Mouse (Mus musculus): Measurements from ENCODE around the gene Snx13. TPM values are rescaled to one million over a fixed set of nuclear protein-coding genes. Genes with fewer than 3 reads are reported as not detected.

Snx13 gene
- polyA plus RNA-seq, 1 experiment from 2014 or later = 23.0 TPM

DNA sequence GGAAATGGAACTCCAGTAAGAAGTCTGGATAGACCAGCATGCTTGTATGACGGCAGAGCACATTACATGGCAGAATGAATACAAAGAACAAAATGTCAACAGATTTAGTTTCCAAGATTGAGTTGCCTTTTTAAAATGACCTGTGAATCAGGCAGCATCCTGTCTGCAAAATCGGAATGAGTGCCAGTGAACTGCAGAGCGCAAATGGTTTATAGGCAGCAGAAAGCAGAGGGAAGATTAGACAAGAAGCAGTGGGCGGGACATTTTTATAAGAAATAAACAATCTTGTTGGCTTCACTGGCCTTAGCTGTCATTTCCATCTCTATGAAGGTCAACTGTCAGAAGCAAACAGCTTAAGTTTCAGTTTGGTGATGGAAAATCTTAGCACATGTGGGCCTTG, 106.2 kb downstream of the Snx13 start:
- Histone ChIP-seq H3K27ac (replicated peaks) (no peak overlapping the region), H3K36me3 (no peaks in the 10 kb centered on the region), H3K4me2 (replicated peaks) (no peak overlapping the region), H3K9me3 (replicated peaks) (no peaks in the 10 kb centered on the region), H3K9ac (no peak overlapping the region), H3K4me1 (no peaks in the 10 kb centered on the region), H3K27me3 (no peaks in the 10 kb centered on the region), H3K4me3 (replicated peaks) (no peak overlapping the region)
- WGBS = 84% methylated on average over 4 of the region's 4 CpGs
- no peak for ATAC-seq (ENCODE audit: insufficient number of reproducible peaks, low FRiP score, low TSS enrichment, low read depth)

DNA sequence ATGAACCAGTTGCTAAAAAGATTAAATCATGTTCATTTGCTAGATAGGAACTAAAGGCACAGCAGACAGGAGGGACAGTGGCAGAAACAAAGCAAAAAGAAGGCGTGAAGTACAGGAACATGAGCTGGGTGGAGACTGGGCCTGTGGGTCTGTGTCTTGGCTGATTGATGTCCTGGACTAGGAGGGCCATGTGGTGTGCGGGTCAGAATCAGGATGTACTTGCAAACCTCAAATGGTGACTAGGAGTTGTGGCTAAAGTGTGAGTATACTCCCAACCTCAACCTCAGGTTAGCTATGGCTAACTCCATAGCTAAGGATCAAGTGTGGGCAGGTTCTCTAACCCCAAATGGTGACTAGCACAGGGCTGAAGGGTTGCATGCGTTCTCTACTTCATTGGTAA, 107.2 kb downstream of the Snx13 start:
- H3K4me2 ChIP-seq (replicated peaks) = no peak overlapping the region
- H3K9ac ChIP-seq = no peak overlapping the region
- no peak overlapping the region for H3K4me3 ChIP-seq (replicated peaks)
- no peaks in the 10 kb centered on the region for H3K27me3 ChIP-seq
- WGBS = 67% methylated on average over 3 of the region's 3 CpGs
- no peaks in the 10 kb centered on the region for H3K4me1 ChIP-seq
- H3K27ac ChIP-seq (replicated peaks) = no peak overlapping the region
- H3K36me3 ChIP-seq = no peaks in the 10 kb centered on the region
- no peaks in the 10 kb centered on the region for H3K9me3 ChIP-seq (replicated peaks)
- no peak for ATAC-seq (ENCODE audit: insufficient number of reproducible peaks, low FRiP score, low TSS enrichment, low read depth)

DNA sequence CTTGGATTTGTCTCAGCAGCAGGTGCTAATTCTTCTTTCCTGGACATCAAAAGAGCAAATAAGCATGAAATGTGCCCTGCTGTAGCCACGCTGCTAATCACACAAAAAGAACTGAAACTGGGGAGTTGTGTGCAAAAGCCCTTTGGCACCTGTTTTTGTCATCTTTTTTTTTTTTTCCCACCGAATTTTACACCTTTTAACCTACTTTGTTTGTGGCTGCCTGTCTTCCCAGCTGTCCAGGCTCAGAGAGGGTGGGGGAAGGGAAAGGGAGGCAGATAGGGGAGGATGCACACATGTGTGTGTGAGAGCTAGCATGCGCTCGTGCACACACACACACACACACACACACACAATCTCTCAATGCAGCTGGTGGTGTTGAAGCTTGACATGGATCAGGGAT, 110.3 kb downstream of the Snx13 start:
- H3K27me3 ChIP-seq = no peaks in the 10 kb centered on the region
- H3K9ac ChIP-seq = no peak overlapping the region
- H3K4me3 ChIP-seq (replicated peaks) = no peak overlapping the region
- H3K36me3 ChIP-seq = no peaks in the 10 kb centered on the region
- no peaks in the 10 kb centered on the region for H3K4me1 ChIP-seq
- H3K4me2 ChIP-seq (replicated peaks) = no peak overlapping the region
- 70% methylated on average over 4 of the region's 4 CpGs for WGBS
- no peaks in the 10 kb centered on the region for H3K9me3 ChIP-seq (replicated peaks)
- no peak overlapping the region for H3K27ac ChIP-seq (replicated peaks)
- ATAC-seq (ENCODE audit: insufficient number of reproducible peaks, low FRiP score, low TSS enrichment, low read depth) = no peak

DNA sequence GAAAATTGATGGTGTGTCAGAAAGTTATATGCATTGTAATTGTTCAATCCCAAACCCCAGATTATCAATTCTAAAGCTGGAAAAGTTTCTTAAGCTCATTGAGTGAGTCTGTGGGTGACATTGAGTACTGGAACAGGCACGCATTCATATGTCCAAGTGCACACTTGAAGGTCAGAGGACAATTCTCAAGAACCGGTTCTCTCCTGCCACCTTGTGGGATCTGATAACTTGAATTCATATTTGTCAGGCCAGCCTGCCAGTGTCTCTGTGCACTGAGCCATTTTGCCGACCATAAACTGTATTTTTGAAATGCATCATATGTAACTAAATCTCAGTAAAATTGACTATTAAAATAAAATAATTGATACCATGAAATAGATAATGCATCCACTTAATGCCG, 114.7 kb downstream of the Snx13 start:
- H3K4me1 ChIP-seq = no peaks in the 10 kb centered on the region
- H3K9ac ChIP-seq = no peak overlapping the region
- no peak overlapping the region for H3K27ac ChIP-seq (replicated peaks)
- ATAC-seq (ENCODE audit: insufficient number of reproducible peaks, low FRiP score, low TSS enrichment, low read depth) = no peak
- no peaks in the 10 kb centered on the region for H3K9me3 ChIP-seq (replicated peaks)
- H3K36me3 ChIP-seq = no peaks in the 10 kb centered on the region
- H3K4me3 ChIP-seq (replicated peaks) = no peak overlapping the region
- H3K4me2 ChIP-seq (replicated peaks) = no peak overlapping the region
- WGBS = 70% methylated on average over 4 of the region's 4 CpGs
- H3K27me3 ChIP-seq = no peaks in the 10 kb centered on the region

DNA sequence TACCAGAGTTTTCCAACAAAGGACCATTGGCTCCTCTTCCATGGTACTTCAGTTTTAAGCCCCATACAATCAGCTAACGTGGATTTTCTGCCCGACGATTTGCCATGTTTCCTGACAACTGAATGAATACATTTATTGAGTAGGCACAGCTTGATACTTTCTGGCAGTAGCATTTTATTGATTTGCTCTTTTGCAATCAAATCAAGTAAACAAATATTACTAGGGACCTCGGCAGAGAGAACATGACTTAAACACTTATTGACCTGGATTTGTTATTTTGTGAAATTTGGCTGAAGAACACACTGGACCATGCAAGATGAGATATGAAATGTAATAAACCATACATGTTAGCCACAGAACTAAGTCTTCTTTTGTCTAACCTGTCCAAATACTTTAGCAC, 123.3 kb downstream of the Snx13 start:
- H3K9me3 ChIP-seq (replicated peaks) = no peaks in the 10 kb centered on the region
- ATAC-seq (ENCODE audit: insufficient number of reproducible peaks, low FRiP score, low TSS enrichment, low read depth) = no peak
- H3K36me3 ChIP-seq = no peaks in the 10 kb centered on the region
- WGBS = 68% methylated on average over 4 of the region's 4 CpGs
- H3K27me3 ChIP-seq = no peaks in the 10 kb centered on the region; the same call in 1 of the 2 replicates
- 0 out of 2 replicates have a peak, but pooled peaks cover 3% of the 10 kb centered on the region for H3K4me1 ChIP-seq
- H3K27ac ChIP-seq (replicated peaks) = no peak overlapping the region
- no peak overlapping the region for H3K4me2 ChIP-seq (replicated peaks)
- H3K9ac ChIP-seq = no peak overlapping the region
- no peak overlapping the region for H3K4me3 ChIP-seq (replicated peaks)

DNA sequence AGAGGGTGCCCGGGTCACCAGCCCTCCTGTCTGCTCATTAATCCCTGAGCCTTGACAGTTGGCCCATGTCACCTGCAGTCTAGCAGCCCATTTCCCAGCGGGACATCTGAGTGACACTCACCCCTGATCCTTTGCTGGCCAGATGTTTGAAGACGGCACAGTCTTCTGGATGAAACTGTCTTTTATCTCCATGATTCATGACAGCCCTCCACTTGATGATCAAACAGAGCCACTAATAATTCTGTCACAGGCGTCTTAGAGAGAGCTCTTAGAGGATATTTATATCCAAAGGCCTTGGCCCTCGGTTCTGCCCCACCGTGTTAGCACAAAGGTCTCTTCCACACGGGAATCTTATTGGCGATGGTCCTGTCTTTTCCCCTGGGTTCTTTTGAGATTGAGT, 129.0 kb downstream of the Snx13 start:
- H3K9ac ChIP-seq = no peak overlapping the region
- H3K4me2 ChIP-seq (replicated peaks) = no peak overlapping the region
- no peaks in the 10 kb centered on the region for H3K36me3 ChIP-seq
- H3K27me3 ChIP-seq = no peaks in the 10 kb centered on the region; the same call in 1 of the 2 replicates
- ATAC-seq (ENCODE audit: insufficient number of reproducible peaks, low FRiP score, low TSS enrichment, low read depth) = no peak
- 0 out of 2 replicates have a peak, but pooled peaks cover 3% of the 10 kb centered on the region for H3K4me1 ChIP-seq
- H3K27ac ChIP-seq (replicated peaks) = no peak overlapping the region
- 49% methylated on average over 8 of the region's 8 CpGs for WGBS
- no peak overlapping the region for H3K4me3 ChIP-seq (replicated peaks)
- no peaks in the 10 kb centered on the region for H3K9me3 ChIP-seq (replicated peaks)

DNA sequence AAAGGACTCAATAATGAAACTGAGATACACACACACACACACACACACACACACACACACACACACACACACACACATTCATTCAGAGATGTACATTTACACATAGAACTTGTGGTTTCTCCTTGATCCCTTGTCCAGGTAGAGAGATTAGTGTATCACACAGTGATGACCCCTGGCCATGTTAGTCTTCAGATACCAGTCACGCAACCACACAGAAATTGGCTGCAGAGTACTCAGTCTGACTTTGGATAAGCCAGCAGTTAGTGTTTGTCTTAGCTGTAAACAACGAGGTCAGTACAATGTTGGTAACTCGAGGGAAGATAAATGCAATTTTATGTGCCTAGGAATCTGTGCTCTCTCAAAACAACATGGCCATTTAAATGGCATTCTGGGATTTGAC, 129.6 kb downstream of the Snx13 start:
- Histone ChIP-seq H3K27me3 (no peaks in the 10 kb centered on the region), H3K9me3 (replicated peaks) (no peaks in the 10 kb centered on the region), H3K9ac (no peak overlapping the region), H3K4me2 (replicated peaks) (no peak overlapping the region), H3K36me3 (no peaks in the 10 kb centered on the region), H3K27ac (replicated peaks) (no peak overlapping the region), H3K4me3 (replicated peaks) (no peak overlapping the region), H3K4me1 (no peaks in the 10 kb centered on the region)
- WGBS = 63% methylated on average over 3 of the region's 3 CpGs
- no peak for ATAC-seq (ENCODE audit: insufficient number of reproducible peaks, low FRiP score, low TSS enrichment, low read depth)

DNA sequence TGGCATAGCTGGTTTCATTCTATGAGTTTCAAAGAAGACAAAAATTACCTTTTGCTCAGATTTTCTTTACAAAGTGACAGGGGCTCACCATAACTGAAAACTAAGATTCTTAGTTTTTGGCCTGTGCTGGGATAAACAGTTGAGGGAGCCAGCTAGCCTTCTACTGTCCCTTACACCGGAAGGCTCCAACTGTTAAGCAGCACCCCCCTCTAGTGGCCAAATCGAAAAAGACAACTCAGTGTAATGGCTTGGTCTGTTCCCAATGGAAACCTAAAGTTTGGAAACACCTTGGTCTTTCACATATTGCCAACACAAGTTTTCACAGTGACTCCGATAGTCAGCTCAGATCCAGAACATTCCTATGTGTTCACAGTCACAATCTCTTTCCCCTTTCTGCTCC, 135.7 kb downstream of the Snx13 start:
- peak; percentile 60; the same call in 1 of the 2 replicates for ATAC-seq (ENCODE audit: insufficient number of reproducible peaks, low FRiP score, low TSS enrichment, low read depth)
- no peak overlapping the region for H3K4me2 ChIP-seq (replicated peaks)
- H3K4me3 ChIP-seq (replicated peaks) = no peak overlapping the region
- H3K27me3 ChIP-seq = no peaks in the 10 kb centered on the region
- H3K4me1 ChIP-seq = no peaks in the 10 kb centered on the region
- no peak overlapping the region for H3K9ac ChIP-seq
- H3K27ac ChIP-seq (replicated peaks) = no peak overlapping the region
- no peaks in the 10 kb centered on the region for H3K9me3 ChIP-seq (replicated peaks)
- WGBS = 8% methylated on average over 3 of the region's 3 CpGs
- H3K36me3 ChIP-seq = no peaks in the 10 kb centered on the region

DNA sequence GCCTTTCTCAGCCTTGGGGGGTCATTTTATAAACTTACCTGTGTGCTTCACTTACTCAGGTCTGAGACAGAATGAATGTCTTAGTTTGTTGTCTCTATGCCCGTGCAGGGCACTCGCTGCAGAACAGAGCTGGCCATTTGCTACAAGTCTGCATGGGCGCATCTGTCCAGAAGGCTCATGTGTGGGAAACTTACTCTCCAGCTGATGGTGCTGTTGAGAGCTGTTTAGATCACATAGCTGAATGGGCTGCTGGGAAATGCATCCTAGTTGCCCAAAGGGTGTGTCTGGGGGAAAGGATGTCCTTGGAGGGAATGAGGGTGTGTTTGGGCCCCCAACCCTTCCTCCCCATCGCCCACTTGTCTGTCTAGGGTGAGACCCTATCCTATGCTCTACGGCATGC, 137.3 kb downstream of the Snx13 start:
- no peak overlapping the region for H3K4me2 ChIP-seq (replicated peaks)
- no peak for ATAC-seq (ENCODE audit: insufficient number of reproducible peaks, low FRiP score, low TSS enrichment, low read depth)
- H3K4me1 ChIP-seq = no peaks in the 10 kb centered on the region
- no peak overlapping the region for H3K9ac ChIP-seq
- no peaks in the 10 kb centered on the region for H3K9me3 ChIP-seq (replicated peaks)
- H3K4me3 ChIP-seq (replicated peaks) = no peak overlapping the region
- H3K27me3 ChIP-seq = no peaks in the 10 kb centered on the region
- no peaks in the 10 kb centered on the region for H3K36me3 ChIP-seq
- WGBS = 71% methylated on average over 5 of the region's 5 CpGs
- no peak overlapping the region for H3K27ac ChIP-seq (replicated peaks)

DNA sequence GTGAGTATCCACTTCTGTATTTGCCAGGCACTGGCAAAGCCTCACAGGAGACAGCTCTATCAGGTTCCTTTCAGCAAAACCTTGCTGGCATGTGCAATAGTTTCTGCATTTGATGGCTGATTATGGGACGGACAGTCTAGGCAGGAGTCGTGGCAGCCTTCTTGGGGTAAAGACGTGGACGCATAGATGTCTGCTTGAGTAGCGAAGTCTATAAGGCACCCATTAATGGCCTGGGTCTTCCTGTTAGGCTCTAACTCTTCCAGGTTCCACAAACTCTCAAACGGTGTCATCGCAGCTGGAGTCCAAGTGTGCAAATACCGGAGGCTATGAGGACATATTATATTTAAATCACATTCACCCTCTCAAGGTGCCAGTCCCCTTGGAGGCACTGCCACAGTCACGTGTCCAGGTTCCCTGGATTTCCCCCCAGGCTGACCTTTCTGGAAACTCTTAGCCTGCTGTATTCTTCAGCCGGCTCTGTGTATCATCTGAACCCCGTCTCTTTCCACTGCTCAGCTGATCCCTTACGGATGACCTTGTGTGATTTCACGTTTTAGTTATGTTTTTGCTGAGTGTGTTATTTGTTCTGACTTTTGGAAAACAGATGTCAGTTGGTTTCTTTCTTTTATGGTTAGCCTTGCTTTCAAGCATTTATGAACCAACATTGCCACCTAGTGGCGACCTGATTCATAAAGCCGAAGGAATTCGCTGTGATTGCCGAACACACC, 144.9 kb downstream of the Snx13 start:
- peaks cover 4% of the 10 kb centered on the region; the same call in 1 of the 2 replicates for H3K4me1 ChIP-seq

DNA sequence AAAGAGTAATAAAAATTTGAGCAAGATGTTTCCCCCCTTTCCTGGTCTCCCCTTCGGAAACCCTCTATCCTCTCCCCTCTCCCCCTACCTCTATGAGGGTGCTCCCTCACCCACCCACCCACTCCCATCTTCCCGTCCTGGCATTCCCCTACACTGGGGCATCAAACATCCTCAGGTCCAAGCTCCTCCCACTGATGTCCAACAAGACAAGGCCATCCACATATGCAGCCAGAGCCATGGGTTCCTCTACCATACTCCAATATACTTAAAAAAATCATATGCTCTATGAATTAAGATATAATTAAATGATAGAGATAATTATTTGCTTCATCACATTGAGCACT, 145.4 kb downstream of the Snx13 start:
- H3K36me3 ChIP-seq = no peaks in the 10 kb centered on the region
- peak overlapping the region; percentile 38 for H3K4me2 ChIP-seq (replicated peaks)
- H3K4me1 ChIP-seq = peaks cover 4% of the 10 kb centered on the region; the same call in 1 of the 2 replicates
- H3K27ac ChIP-seq (replicated peaks) = no peak overlapping the region
- H3K9ac ChIP-seq = no peak overlapping the region
- 0 out of 2 replicates have a peak overlapping the region, but pooled peaks have one; percentile 8 for H3K4me3 ChIP-seq (replicated peaks)
- WGBS = 8% methylated on average over 2 of the region's 2 CpGs
- H3K9me3 ChIP-seq (replicated peaks) = no peaks in the 10 kb centered on the region
- no peak for ATAC-seq (ENCODE audit: insufficient number of reproducible peaks, low FRiP score, low TSS enrichment, low read depth)
- H3K27me3 ChIP-seq = no peaks in the 10 kb centered on the region

More for the DNA sequence above, 144.9 kb downstream of the Snx13 start:
- H3K9me3 ChIP-seq (replicated peaks) = no peaks in the 10 kb centered on the region
- H3K27me3 ChIP-seq = no peaks in the 10 kb centered on the region
- H3K27ac ChIP-seq (replicated peaks) = no peak overlapping the region
- H3K36me3 ChIP-seq = no peaks in the 10 kb centered on the region
- H3K4me2 ChIP-seq (replicated peaks) = peak overlapping the region; percentile 38
- WGBS = 38% methylated on average over 17 of the region's 17 CpGs
- 0 out of 2 replicates have a peak overlapping the region, but pooled peaks have one; percentile 8 for H3K4me3 ChIP-seq (replicated peaks)
- no peak for ATAC-seq (ENCODE audit: insufficient number of reproducible peaks, low FRiP score, low TSS enrichment, low read depth)
- no peak overlapping the region for H3K9ac ChIP-seq

Measured in embryonic facial prominence, embryonic 15.5 days (tissue).